Mouse (Mus musculus) kidney, adult 11 months (tissue): Measurements from ENCODE around the gene Fkbp9.

Experiments
- DNase-seq: peaks from one replicate; pipeline ENCODE4 v3.0.0; 2022

Fkbp9 gene

DNA sequence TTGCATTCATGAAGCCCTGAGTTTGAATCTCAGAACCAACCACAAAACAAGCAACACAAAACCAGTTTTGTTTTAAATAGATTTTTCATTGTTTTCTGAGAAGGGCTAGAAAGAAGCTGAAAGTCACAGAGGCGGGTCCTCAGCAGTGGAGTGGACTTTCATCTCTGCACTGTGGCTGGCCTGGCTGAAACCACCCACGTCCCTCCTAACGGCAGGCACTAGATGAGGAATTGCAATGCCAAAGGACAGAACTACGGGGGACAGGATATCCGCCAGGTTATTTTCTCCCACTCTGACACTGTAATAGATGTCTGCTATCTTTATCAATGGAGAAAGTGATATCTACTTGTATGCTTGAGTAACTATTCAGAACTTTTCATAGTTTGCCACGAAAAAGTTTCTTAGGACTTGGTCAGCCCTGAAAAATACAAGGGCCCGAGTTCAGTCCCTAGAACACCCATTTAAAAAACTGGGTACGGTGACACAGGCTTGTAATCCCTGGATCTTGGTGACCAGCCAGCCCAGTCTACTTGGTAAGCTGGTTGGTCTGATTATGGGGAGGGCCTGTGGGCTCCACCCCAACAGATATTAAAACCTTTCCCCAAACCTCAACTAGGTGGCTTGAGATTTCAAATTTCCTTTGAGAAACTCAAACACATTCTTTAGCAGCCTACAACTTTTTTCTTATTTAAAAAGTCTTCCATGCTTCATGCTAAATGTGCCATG, 74.4 kb downstream of the Fkbp9 start:
- DNase-seq, result peak; percentile 63

DNA sequence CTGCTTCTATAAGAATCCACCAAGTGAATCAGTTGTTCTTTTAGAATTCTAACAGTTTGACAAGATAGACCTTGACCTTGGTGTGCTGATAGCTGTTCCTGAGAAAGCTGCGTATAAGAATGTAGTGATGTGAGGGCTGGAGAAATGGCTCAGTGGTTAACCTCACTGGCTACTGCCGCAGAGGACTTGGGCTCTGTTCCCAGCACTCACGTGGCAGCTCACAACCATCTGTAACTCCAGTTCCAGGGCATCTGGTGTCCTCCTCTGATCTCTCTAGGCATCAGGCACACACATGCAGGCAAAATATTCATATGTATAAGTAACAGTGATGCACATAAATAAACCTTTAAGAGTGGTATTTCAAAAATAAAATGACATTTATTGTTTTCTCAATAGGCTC, 76.1 kb downstream of the Fkbp9 start:
- DNase-seq, result no peak

DNA sequence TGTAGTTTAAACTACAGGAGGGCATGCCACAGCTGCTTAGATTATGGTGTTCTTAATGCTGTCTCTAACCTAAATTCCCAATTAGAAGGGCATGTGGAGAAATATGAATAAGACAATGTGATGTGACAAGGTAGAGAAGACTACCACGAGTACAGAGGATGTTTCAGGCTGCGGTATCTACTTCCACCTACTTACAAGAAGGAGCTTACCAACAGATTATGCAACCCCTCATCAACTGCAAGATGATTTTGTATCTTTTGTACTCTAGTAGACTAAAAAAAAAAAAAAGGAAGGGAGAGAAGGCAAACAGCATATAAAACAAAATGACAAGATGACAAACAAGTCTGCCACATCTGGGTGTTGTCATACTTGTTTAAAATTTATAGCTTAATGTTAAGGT, 76.5 kb downstream of the Fkbp9 start:
- DNase-seq, result no peak

DNA sequence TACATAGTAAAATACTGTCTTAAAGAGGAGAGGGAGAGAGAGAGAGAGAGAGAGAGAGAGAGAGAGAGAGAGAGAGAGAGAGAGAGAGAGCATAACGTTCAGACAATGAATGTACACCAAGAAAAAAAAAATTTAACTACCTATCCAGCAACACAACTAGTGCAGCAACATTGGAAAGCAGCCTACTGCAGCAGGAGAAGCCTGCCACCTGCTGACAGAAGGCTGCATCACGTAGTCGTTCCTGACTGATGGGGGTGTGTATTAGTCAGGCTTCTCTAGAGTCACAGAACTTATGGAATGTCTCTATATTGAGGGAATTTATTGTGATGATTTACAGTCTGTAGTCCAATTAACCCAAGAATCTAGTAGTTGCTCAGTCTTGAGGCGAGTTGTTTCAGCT, 77.1 kb downstream of the Fkbp9 start:
- DNase-seq, result peak; percentile 61

DNA sequence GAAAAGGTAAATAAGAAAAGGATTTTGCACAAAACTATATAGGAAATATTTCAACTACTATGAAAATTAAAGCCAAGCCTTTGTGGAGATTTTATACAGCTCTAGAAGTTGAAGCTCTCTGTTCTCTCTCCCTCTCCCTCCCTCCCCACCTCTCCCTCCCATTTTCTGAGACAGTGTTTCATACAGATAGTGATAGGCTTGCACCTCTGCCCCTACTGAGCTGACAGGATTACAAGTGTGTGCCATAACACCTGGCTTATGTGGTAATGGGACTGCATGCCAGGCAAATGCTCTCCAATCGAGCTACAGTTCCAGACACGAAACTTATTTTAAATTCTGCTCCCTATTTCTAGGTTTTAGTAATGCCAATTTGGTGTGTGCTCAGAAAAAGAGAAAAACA, 79.1 kb downstream of the Fkbp9 start:
- DNase-seq, result no peak

DNA sequence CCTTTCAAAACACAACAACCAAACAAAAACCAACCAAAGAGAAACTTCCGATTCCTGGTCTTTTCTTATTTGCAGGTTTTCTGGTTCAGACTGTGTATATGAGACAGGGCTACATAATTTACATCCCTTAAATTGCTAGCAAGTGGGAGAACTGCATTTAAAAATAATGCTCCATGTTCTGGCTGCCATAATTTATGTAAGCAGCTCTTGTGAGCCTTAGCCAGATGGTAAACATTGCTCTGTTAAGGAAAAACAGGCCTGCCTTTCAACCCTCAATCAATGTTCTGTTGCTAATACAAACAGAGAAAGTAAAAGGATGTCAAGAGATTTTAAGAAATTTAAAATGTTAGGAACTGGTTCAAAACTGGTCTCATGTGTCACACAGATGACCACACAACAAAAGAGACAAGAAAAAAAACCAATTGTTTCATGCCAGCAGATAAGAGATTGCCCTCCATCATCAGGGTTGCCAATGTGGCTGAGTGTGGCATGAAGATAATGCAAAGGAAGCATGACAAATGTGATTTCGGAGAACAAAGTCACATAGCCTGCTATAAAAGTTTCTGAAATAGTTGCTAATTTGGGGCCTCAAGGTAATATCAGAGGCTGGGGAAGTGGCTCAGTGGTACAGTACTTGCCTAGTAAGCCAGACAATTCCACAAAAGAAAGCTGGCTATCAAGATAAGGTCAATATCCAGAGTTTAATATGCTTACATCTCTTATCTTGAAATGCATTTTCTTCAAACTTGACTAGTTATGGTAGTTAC, 81.4 kb downstream of the Fkbp9 start:
- DNase-seq, result no peak

DNA sequence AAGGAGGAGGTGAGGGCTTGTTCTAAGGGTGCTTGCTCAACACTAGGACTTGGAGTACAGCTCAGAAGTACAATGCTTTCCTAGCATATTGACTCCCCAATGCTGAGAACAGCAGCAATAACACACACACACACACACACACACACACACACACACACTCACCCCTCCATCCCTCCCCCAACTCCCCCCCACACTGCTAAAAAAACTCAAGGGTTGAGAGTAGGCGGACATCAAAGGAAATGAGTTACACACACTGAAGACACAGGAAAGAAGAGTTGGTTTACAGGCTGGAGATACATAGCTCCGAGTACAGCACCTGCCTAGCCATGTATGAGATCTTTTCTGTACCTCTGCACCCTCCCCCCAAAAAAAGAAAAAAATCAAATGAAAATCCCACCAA, 84.4 kb downstream of the Fkbp9 start:
- no peak for DNase-seq

DNA sequence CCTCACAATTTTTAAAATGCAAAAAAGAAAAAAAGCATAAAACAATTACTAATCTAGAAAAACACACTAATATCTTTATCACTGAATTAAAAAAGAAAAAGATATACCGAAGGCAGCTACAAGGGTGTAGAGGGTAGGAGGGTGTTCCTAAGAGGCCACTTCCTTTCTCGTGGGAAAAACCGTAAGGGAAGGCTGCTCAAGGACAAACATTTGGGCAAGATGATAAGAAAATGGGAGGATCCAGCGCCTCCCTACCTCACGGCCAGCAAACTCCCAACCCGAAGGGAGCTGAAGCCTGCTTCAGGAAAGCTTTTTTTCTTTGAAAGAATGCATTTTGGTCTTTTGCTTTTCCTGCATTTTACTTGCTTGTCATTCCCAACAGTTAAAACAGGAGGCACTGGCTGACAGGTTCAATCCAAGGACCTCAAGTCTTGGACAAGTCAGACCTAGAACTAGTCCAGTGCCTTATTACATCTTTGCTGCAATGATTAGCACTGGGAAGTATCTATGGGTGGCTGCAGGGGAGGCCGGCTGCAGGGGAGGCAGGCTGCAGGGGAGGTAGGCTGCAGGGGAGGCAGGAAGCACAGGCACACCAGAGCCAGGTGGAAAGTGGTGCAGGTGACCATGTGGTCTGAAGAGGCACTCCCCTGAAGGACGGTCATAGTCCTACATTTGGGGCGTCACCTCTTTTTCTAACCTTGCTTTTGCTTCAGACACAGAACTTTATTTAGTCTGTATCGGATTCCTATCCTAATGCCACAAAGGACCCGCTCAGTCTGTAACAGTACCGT, 85.9 kb downstream of the Fkbp9 start:
- no peak for DNase-seq

DNA sequence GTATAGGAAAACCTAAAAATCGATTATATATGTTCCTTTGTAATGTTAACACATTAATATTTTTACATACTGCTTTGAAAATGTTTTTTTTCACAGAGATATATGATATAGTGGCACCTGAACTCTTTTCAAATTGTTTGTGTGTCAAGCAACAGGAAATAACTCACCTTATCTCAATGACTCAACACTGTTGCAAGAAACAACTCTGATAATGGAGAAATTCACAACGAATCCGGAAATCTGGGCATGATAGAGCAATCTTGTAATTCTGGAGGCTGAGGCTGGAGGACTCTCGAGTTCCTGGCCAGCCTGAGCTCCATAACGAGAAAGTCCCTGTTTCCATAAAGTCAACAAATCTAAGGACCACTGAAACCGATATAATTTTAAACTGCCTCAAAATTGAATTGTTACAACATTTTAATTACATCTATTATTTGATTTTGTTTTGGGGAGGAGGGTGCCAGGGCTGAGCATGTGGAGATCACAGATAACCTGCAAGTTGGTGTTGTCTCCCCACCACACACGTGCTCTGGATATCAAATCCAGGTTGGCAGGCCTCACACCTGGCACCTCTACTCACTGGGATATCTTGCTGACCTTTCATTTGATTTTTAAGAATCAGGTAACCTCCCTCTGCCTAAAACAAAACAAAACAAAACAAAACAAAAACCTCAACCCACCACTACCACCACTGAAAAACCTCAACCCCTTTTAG, 87.6 kb downstream of the Fkbp9 start:
- no peak for DNase-seq

DNA sequence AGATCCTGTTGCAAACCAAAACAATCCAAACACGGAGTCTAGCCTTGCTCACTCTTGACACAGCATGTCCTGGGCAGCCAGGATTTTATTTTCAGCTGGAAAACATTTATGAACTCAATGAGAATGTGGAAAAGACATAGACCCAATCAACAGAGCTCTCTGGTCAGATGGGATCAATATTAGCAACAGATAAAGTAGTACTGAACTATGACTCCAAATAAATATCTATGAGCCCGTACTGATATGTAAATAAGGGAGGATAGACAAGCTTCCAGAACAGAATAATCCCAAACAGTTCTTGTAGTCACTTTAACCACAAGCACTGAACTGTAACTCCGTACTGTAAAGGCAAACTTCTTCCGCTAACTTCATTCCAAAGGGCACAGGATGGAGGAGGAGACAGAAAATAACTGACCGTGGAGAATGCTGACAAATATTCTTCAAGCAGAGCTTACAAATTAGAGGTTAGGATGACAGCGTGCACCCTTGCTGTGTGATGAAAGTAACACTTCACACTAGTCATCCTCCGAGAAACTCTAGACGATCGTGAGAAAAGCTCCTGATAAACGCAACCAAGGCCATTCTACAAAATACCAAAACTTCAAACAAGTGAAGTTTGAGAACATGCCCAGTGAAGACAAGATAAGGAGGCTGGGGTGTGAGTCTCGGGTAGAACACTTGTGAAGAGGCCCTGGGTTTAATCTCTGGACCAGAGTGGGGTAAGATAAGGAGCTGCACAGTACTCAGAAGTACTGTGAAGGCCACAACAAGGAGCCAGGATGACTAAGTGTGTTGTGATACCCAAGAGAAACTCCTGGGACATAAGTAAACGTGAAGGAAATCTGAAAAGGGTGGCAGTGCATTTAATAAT, 88.6 kb downstream of the Fkbp9 start:
- DNase-seq, result peak; percentile 75

DNA sequence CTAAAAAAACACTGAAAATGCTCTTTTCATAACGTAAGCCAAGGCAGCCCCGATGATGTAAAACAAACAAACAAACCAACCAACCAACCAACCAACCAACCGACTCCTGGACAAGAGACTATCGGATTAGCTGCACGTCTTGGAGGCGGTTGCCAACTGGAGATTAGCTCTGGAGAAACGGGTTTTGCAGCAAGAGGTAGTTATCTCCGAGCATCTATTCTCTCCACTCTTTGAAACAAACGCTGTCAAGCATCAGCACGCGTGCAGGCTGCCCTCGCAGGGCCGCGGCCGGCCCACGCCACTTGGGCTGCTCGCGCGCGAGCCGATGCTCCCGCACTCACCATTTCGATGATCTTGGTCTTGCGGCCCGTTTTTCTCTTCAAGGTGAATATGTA, 91.5 kb downstream of the Fkbp9 start:
- DNase-seq, result no peak

DNA sequence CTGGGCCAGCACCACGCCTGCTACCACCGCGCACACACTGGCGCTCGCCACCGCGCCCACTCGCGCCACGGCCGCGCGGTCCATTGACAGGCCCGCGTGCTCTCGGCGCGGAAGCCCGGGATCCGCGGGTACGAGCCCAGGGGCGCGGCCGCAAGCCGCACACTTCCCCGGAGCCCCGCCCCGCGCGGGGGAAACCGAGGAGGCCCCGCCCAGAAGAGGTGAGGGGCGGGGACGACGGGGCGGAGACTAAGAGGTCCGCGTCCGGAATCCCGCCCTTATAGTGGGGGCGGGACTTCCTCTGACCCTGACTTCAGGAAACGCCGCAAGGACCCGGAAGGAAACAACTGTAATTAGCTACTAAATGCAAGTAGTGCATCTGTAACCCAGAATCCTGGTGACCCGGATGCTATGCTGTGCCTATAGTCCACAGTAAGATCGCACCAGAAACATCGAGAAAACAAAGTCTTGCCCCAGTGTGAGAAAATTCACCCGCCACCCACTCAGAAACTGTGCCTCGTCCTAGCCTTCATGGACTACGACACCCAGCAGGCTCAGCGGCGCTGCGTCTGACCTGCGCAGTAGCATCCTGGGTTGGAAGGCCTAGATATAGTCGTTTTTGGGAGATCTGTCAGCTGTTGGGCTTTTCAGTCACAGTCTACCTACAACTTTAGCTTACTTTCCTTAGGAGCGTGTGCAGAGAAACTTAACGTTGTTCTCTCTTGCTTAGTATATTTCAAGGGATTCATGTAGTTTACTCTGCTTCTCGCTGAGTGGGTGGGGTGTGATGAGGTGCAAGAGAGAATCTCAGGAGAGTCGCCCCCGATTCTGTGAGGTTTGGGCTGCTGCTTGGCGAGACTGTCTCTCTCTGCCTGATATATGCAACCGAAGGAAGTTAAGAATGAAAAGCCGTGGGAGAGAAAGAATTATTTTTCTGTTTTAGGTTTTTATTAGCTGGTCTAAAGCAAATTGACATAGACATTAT, 92.2 kb downstream of the Fkbp9 start, which contains the start of the genes Nt5c3 and Vmn1r4:
Gene Nt5c3, minus strand, starts transcription at position 207 of the 982 bp plus-strand sequence.
Gene Vmn1r4, plus strand, starts transcription at position 290 of the 982 bp plus-strand sequence.
- DNase-seq, result peak; percentile 97
